Mouse (Mus musculus) heart, postnatal 14 days (tissue): ENCODE measurements around the gene Olfr1122. TPM values are rescaled to one million over a fixed set of nuclear protein-coding genes. Genes with fewer than 3 reads are reported as not detected.
"Not testable (repeated sequence)": the region's sequence is repeated elsewhere in the genome, so short reads cannot be mapped to it uniquely, and the experiment has no call there.

ENCODE experiments used
- DNase-seq, 2 experiments: peaks; one replicate each; pipeline ENCODE4 v3.0.0; 2021 to 2022
- intact Hi-C: fragments of 180-260 bp; cut with DNase I; formaldehyde crosslinking; loops from one replicate; pipeline ENCODE4 v1.15.1; 2025
- long read RNA-seq, 2 experiments: library from polyadenylated mRNA; stranded (forward); transcript quantifications; one replicate each; pipeline ENCODE4 v2.0.0; 2021
- total RNA-seq, 2 experiments: library from RNA; stranded (reverse); gene quantifications; 2 replicates each; pipeline ENCODE4 v1.2.3; 2021

Gene Olfr1122
- total RNA-seq = not detected
- long read RNA-seq, experiment 1 = 0 reads
- long read RNA-seq, experiment 2 = 0 reads

DNA sequence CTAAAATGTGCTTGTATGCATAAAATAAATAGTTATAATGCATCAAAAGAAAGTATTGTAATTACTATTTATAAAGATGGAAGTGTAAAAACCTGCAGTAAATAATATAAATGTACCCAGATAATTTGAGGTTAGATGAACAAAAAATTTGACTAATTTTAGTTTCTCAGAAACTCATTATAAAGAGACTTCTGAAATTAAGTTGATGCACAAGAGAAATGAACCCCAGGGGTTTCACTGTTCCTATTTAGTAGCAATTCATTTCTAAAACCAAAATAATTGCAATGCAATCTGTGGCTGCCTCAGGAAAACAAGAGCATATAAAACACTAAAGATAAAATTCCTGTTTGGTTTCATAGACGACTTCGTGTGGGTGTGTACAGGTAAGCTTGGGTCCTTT is at the start of gene Olfr1122:
Gene Olfr1122 (plus strand): TSS at position 301 of the 400 bp plus-strand sequence.
- no peak for DNase-seq
- intact Hi-C loops = no loop called here

DNA sequence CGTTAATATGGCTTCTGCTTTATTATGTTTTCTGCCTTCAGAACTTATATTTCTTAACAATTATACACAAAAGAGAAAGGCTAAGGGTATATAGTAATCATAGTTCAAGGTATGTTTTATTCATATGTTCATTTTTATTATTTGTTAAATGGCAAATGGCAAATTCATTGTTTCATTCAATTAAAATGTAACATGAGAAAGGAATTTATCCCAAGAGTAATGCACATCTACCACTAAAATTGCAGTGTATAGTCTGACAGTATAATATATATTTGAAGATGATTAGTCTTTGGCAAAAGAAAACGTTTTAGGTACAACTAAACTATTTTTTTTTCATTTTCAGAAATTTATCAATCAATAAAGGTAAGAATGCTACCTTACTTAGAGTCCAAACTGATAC is 31.1 kb upstream of the Olfr1122 start, which contains the start of gene Olfr1120:
Gene Olfr1120 (plus strand): TSS at position 301 of the 400 bp plus-strand sequence.
- intact Hi-C loops = no loop called here
- no peak for DNase-seq

DNA sequence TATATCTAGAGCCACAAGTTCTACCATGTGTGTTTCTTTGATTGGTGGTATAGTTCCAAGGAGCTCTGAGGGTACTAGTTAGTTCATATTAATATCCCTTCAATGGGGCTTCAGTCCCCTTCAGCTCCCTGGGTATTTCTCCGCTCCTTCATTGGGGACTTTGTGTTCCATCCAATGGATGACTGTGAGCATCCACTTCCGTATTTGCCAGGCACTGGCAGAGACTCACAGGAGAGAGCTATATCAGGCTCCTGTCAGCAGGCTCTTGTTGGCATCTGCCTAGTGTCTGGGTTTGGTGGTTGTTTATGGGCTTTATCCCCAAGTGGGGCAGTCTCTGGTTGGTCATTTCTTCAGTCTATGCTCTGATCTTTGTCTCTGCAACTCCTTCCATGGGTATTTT is 25.5 kb upstream of the Olfr1122 start:
- intact Hi-C loops, DNase-seq: not testable (repeated sequence)

DNA sequence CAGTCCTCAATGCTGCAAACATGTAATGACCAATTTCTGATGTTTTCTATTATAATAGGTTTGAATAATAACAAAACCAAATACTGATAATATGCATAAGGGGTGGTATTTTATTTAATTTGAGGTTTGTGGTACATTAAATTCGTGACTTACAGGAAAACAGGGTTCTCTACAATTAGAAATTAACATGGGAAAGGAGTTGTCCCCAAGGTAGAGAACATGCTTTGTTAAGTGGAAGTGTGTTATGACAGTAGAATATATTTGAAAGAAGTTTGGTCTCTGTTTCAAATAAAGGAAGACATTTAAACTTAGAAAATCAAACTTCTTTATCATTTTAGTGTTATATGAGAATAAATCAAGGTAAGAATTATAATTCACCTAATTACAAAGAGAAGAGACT is 16.1 kb upstream of the Olfr1122 start, which contains the start of gene Olfr1121:
Gene Olfr1121 (plus strand): TSS at position 301 of the 400 bp plus-strand sequence.
- intact Hi-C loops = no loop called here
- no peak for DNase-seq

DNA sequence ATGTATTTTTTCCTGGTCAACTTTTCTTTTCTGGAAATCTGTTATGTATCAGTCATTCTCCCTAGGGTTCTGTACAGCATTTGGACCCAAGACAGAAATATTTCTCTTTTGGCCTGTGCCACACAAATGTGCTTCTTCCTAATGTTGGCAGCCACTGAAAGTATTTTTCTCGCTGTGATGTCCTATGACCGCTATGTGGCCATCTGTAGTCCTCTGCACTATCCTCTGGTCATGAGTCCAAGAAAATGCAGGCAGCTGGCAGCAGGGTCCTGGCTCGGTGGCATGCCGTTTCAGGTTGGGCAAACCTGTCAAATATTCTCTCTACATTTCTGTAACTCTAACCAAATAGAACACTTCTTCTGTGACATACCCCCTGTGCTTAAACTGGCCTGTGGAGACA is 13.9 kb upstream of the Olfr1122 start:
- intact Hi-C loops = no loop called here
- no peak for DNase-seq

DNA sequence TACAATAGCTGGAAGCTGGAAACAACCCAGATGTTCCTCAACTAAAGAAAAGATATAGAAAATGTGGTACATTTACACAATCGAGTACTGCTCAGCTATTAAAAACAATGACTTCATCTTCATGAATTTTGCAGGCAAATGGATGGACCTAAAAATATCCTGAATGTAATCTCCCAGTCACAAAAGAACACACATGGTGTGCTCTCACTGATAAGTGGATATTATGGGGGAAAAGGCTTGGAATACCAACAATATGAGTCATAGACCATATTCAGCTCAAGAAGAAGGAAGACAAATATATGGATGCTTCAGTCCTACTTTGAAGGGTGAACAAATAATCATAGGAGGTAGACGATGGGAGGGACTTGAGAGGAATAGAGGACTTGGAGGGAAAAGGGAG is 1.7 kb upstream of the Olfr1122 start:
- no peak for DNase-seq
- intact Hi-C loops = no loop called here

DNA sequence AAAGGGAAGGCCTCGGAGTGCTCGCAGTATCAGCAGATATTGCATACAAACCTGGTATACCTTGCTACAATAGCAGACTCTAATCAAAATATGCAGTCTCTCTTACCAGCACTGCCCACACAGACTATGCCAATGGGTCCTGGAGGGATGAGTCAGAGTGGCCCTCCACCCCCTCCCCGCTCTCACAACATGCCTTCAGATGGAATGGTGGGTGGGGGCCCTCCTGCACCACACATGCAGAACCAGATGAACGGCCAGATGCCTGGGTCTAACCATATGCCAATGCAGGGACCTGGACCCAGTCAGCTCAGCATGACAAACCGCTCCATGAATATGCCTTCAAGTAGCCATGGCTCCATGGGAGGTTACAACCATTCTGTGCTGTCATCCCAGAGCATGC is 8.0 kb downstream of the Olfr1122 start:
- DNase-seq, intact Hi-C loops: not testable (repeated sequence)

DNA sequence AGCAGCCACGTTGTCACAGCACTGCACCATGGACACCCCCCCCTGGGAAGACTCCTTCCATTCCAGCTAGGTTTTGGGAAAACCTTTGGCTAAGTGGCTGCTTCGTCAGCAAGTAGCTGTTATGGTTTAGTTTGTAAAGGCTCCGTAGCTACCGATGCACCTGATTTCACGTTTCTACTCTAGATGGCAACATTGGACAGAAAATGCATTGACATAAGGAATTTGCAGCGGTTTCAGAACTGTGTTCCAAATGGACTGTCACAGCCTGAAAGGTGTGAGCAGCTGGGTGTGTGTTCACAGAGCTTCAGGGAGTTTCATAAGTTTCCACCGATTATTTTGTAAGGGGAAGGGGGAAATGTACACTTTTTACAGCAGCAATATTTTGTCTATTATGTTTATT is 9.0 kb downstream of the Olfr1122 start:
- intact Hi-C loops, DNase-seq: not testable (repeated sequence)

DNA sequence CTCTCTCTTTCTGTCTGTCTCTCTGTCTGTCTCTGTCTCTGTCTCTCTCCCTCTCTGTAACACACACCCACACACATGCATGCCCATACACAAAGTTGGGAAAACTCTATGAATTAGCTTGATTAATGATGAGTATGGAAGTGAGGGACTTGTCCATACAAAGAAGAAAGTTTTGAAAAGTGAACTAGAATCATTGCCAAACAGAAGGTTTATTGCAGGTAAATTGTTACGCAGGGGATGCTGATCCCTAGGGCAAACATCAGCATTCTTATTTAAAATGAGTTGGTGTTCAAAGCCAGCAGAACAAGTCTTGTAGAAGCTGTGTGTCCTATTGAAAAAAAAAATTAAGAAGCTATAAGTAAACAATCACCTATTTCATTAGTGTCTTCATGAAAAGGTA is 30.7 kb downstream of the Olfr1122 start, which contains the start of gene Olfr1123:
Gene Olfr1123 (plus strand): TSS at position 301 of the 400 bp plus-strand sequence.
- DNase-seq = no peak
- intact Hi-C loops = no loop called here

DNA sequence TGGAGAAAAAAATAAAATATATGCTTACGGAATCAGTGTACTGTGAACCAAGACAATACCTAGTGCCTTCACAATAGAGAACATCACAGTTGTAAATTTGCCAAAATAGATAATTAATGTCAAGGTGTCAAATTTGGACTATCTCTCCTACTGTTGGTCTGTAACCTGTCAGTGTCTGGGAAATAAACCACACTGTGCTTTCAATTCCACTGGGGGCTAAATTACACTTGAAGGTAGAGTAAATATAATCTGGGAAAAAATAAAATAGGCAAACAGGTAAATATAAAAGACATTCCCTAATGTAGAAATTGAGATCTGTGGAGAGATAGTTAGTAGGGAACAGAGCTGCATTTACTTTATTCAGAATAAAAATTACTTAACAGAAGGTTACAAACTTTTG is 44.3 kb downstream of the Olfr1122 start, which contains the start of gene Olfr1124:
Gene Olfr1124 (plus strand): TSS at position 301 of the 400 bp plus-strand sequence.
- no peak for DNase-seq
- intact Hi-C loops = no loop called here

DNA sequence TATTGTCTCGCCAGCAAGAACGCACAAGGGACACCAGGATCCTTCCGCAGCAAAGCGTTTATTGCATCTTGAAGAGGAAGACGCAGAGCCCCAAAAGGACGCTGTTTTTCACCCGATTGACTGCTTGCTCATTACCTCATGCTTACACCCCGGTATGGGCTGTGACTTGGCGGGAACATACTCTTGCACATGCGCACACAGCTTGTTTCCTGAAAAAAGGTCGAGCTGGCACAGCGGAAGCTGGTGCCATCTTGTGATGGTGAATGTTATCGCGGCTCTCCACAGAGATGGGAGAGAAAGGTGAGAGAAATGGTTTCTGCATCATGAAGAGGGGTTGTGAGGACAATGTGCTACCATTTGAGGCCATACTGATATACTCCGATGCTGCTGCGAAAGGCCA is 52.1 kb downstream of the Olfr1122 start:
- no peak for DNase-seq
- intact Hi-C loops = no loop called here

Other genes with a start within 250 kb of the Olfr1122 start
- gene Olfr1110, start 245.5 kb upstream of the Olfr1122 start, total RNA-seq = not detected
- gene Olfr1111, start 233.2 kb upstream of the Olfr1122 start, total RNA-seq = not detected
- not detected for gene Olfr1112, start 198.1 kb upstream of the Olfr1122 start, total RNA-seq
- gene Olfr1113, start 176.9 kb upstream of the Olfr1122 start, total RNA-seq = not detected
- gene Olfr1115, start 137.8 kb upstream of the Olfr1122 start, total RNA-seq = not detected
- not detected for gene Olfr1116, start 118.3 kb upstream of the Olfr1122 start, total RNA-seq
- gene Olfr1118, start 78.3 kb upstream of the Olfr1122 start, total RNA-seq = not detected
- not detected for gene Olfr1120, start 31.0 kb upstream of the Olfr1122 start, total RNA-seq
- gene Olfr1121, start 16.0 kb upstream of the Olfr1122 start, total RNA-seq = not detected
- gene Olfr1123, start 30.8 kb downstream of the Olfr1122 start, total RNA-seq = not detected
- gene Olfr1124, start 44.4 kb downstream of the Olfr1122 start, total RNA-seq = not detected
- gene Olfr1126, start 68.1 kb downstream of the Olfr1122 start, total RNA-seq = not detected
- gene Pramel7, start 111.2 kb downstream of the Olfr1122 start, total RNA-seq = not detected
- not detected for gene Pramel6, start 120.7 kb downstream of the Olfr1122 start, total RNA-seq
- gene Olfr153, start 145.9 kb downstream of the Olfr1122 start, total RNA-seq = not detected
- not detected for gene Olfr1128, start 159.7 kb downstream of the Olfr1122 start, total RNA-seq
- not detected for gene Olfr1129, start 188.1 kb downstream of the Olfr1122 start, total RNA-seq
- gene Olfr1130, start 220.4 kb downstream of the Olfr1122 start, total RNA-seq = not detected
- gene Olfr1131, start 241.3 kb downstream of the Olfr1122 start, total RNA-seq = not detected